Mouse (Mus musculus) limb, embryonic 11.5 days (tissue): ENCODE measurements around the gene Lman1l. TPM values are rescaled to one million over a fixed set of nuclear protein-coding genes. Genes with fewer than 3 reads are reported as not detected.

Source experiments
- ATAC-seq: fragments of 200-750 bp; cut with Nextera tagmentation; 2 replicates; pipeline ENCODE4 v1.8.0; 2017; ENCODE audit warnings: low read depth; ENCODE audit not compliant: insufficient number of reproducible peaks, low FRiP score, low TSS enrichment
- DNase-seq: peaks from one replicate; pipeline ENCODE4 v3.0.0-alpha.2; 2015; ENCODE audit warnings: low spot score
- H3K27ac ChIP-seq: fragments of 300-500 bp; sonication (generic); replicated peaks from 2 replicates; pipeline ENCODE4 v1.5.1; 2014; ENCODE audit warnings: low read depth, mild to moderate bottlenecking, low read length
- H3K27me3 ChIP-seq: fragments of 300-500 bp; sonication (generic); 2 replicates; pipeline ENCODE4 v1.6.1; 2014; ENCODE audit warnings: mild to moderate bottlenecking, low read length, mixed read lengths; ENCODE audit not compliant: control insufficient read depth, insufficient read depth
- H3K36me3 ChIP-seq: fragments of 300-500 bp; sonication (generic); 2 replicates; pipeline ENCODE4 v1.6.1; 2014; ENCODE audit warnings: mild to moderate bottlenecking, low read length, moderate library complexity, mixed read lengths; ENCODE audit not compliant: control insufficient read depth, insufficient read depth
- H3K4me1 ChIP-seq: fragments of 300-500 bp; sonication (generic); 2 replicates; pipeline ENCODE4 v1.6.1; 2014; ENCODE audit warnings: low read length, mixed read lengths; ENCODE audit not compliant: control insufficient read depth, insufficient read depth
- H3K4me2 ChIP-seq: fragments of 300-500 bp; sonication (generic); 2 replicates; pipeline ENCODE4 v1.6.1; 2014; ENCODE audit warnings: low read depth, mild to moderate bottlenecking, moderate library complexity; ENCODE audit not compliant: severe bottlenecking
- H3K4me3 ChIP-seq: fragments of 300-500 bp; sonication (generic); 2 replicates; pipeline ENCODE4 v1.5.1; 2014; ENCODE audit warnings: low read depth, low read length
- H3K9ac ChIP-seq: fragments of 300-500 bp; sonication (generic); 2 replicates; pipeline ENCODE4 v1.6.1; 2014; ENCODE audit warnings: mild to moderate bottlenecking, low read length
- H3K9me3 ChIP-seq: fragments of 300-500 bp; sonication (generic); 2 replicates; pipeline ENCODE4 v1.6.1; 2016; ENCODE audit warnings: low read length; ENCODE audit not compliant: control insufficient read depth
- WGBS: fragments of 180-500 bp; shearing (Covaris S2); extraction: QIAGEN DNeasy Blood & Tissue Kit; methylation state at CpG from one replicate; pipeline ENCODE4 v1.1.7; 2014; 5-methylcytosine and 5-hydroxymethylcytosine counted together
- polyA plus RNA-seq: library from polyadenylated mRNA; unstranded; fragments of >200 nt; fragmentation: Nextera tagmentation; extraction: Ambion mirVana; gene quantifications from 2 replicates; pipeline ENCODE4 v1.2.1, GENCODE M21; 2014

Lman1l gene
- polyA plus RNA-seq, 1 experiment from 2014 or later = not detected

DNA sequence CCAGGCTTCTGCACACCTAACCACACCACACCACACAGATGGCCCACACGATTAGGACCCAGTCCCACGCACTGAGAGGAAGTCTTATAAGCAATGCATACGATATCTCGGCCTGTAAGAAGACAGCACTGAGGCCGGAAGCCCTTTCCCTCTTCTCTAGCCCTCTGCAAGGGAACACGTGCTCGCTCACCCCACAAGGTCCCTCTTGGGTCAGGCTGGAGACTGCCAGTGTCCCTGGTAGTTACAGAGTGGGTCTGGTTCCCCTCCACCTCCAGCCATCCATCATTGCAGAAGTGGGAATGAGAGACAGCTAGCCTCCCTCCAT lies 23.2 kb upstream of the Lman1l start:
- Histone ChIP-seq H3K27ac (no peak overlapping the region), H3K9me3 (no peaks in the 10 kb centered on the region), H3K9ac (peak overlapping the region; percentile 97; the same call in 1 of the 2 replicates), H3K36me3 (no peaks in the 10 kb centered on the region), H3K4me2 (peak overlapping the region; percentile 95), H3K27me3 (no peaks in the 10 kb centered on the region), H3K4me1 (peaks cover 45% of the 10 kb centered on the region), H3K4me3 (peak overlapping the region; percentile 97)
- no peak for DNase-seq
- no peak for ATAC-seq
- WGBS = 58% methylated on average over 7 of the region's 7 CpGs

DNA sequence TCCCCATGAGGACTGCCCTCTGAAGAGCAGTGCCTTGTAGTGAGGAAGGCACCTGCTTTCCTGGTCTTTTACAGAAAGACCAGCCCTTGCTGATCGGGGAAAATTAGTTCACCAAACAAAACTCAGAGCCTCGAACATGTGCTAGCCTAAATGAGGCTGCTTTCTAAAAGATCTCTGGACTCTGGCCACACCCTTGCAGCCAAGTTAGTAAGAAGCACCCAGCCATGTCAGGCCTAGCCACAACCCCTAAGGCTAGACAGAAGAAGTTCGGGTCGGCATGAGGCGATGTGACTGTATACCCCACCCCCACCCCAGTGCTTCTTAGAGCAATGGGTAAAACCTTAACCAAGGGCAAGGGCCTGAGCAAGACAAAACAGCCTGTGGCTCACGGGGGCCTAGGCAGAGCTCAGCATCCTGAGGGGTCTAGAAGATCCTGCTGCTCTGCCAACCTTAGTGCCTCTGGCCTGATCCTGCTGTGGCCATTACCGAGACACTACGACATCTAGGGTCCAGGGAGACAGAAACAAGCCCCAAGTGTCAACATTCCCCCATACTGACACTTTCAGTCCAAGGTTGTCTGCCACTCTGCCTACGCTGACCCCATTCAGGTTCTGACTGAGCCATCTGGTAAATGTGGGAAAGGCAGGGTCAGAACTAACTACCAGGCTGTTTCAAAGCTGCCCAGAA lies 22.7 kb upstream of the Lman1l start:
- H3K27me3 ChIP-seq = no peaks in the 10 kb centered on the region
- H3K4me3 ChIP-seq = peak overlapping the region; percentile 97
- peak overlapping the region; percentile 97; the same call in 1 of the 2 replicates for H3K9ac ChIP-seq
- no peaks in the 10 kb centered on the region for H3K9me3 ChIP-seq
- WGBS = 79% methylated on average over 9 of the region's 9 CpGs
- peak overlapping the region; percentile 95 for H3K4me2 ChIP-seq
- DNase-seq (no peak), ATAC-seq (no peak)
- H3K36me3 ChIP-seq = no peaks in the 10 kb centered on the region
- no peak overlapping the region for H3K27ac ChIP-seq
- H3K4me1 ChIP-seq = peaks cover 50% of the 10 kb centered on the region

GRCm38 (mm10) chr9:57641775-57642550 lies 21.4 kb upstream of the Lman1l start:
- Histone ChIP-seq H3K4me2 (no peak overlapping the region), H3K4me3 (no peak overlapping the region)

DNA sequence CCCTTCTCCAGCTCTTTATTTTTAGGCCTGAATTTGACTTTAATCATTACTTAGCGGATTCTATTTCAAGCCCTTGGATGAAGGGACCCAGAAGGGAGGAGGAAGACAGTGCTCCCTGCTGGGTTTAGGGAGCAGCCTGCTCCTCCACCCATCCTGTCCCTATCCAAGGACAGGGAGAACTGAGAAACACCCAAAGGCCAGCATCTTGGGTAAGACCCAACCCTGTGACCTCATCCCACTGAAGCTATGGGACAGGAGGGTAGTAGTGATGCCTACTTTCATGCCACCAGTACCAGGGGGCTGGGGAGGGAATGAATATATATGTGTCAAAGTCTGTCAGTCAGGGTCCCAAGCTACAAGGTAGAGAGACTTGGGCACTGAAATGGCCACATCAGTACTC lies 20.4 kb upstream of the Lman1l start:
- Histone ChIP-seq H3K4me1 (peaks cover 62% of the 10 kb centered on the region), H3K27ac (no peak overlapping the region; the same call in 1 of the 2 replicates), H3K4me3 (no peak overlapping the region), H3K36me3 (no peaks in the 10 kb centered on the region), H3K9me3 (no peaks in the 10 kb centered on the region), H3K9ac (no peak overlapping the region; the same call in 1 of the 2 replicates), H3K27me3 (no peaks in the 10 kb centered on the region), H3K4me2 (0 out of 2 replicates have a peak overlapping the region, but pooled peaks have one; percentile 41)
- 85% methylated on average over 1 of the region's 1 CpGs for WGBS
- DNase-seq (no peak), ATAC-seq (no peak)

More at GRCm38 (mm10) chr9:57641775-57642550, 21.4 kb upstream of the Lman1l start:
- no peaks in the 10 kb centered on the region for H3K9me3 ChIP-seq
- H3K27ac ChIP-seq = no peak overlapping the region
- ATAC-seq (no peak), DNase-seq (no peak)
- H3K27me3 ChIP-seq = no peaks in the 10 kb centered on the region
- 88% methylated on average over 13 of the region's 13 CpGs for WGBS
- H3K36me3 ChIP-seq = no peaks in the 10 kb centered on the region
- no peak overlapping the region for H3K9ac ChIP-seq
- peaks cover 62% of the 10 kb centered on the region for H3K4me1 ChIP-seq

GRCm38 (mm10) chr9:57640384-57640783 lies 19.8 kb upstream of the Lman1l start:
- H3K9ac ChIP-seq = peak overlapping the region; percentile 2; the same call in 1 of the 2 replicates
- WGBS = 15% methylated on average over 15 of the region's 15 CpGs
- H3K27me3 ChIP-seq = no peaks in the 10 kb centered on the region
- peak overlapping the region; percentile 41 for H3K4me2 ChIP-seq
- no peak for ATAC-seq
- H3K36me3 ChIP-seq = no peaks in the 10 kb centered on the region
- H3K9me3 ChIP-seq = no peaks in the 10 kb centered on the region
- peak overlapping the region; percentile 91 for H3K27ac ChIP-seq
- DNase-seq = no peak
- no peak overlapping the region for H3K4me3 ChIP-seq
- peaks cover 62% of the 10 kb centered on the region for H3K4me1 ChIP-seq

GRCm38 (mm10) chr9:57639661-57640328 lies 19.2 kb upstream of the Lman1l start:
- no peak for DNase-seq
- Histone ChIP-seq H3K4me1 (peaks cover 62% of the 10 kb centered on the region), H3K27ac (peak overlapping the region; percentile 91), H3K9me3 (no peaks in the 10 kb centered on the region), H3K27me3 (no peaks in the 10 kb centered on the region), H3K4me2 (peak overlapping the region; percentile 41), H3K36me3 (no peaks in the 10 kb centered on the region), H3K4me3 (no peak overlapping the region), H3K9ac (peak overlapping the region; percentile 2; the same call in 1 of the 2 replicates)
- WGBS = 81% methylated on average over 5 of the region's 5 CpGs
- no peak for ATAC-seq

DNA sequence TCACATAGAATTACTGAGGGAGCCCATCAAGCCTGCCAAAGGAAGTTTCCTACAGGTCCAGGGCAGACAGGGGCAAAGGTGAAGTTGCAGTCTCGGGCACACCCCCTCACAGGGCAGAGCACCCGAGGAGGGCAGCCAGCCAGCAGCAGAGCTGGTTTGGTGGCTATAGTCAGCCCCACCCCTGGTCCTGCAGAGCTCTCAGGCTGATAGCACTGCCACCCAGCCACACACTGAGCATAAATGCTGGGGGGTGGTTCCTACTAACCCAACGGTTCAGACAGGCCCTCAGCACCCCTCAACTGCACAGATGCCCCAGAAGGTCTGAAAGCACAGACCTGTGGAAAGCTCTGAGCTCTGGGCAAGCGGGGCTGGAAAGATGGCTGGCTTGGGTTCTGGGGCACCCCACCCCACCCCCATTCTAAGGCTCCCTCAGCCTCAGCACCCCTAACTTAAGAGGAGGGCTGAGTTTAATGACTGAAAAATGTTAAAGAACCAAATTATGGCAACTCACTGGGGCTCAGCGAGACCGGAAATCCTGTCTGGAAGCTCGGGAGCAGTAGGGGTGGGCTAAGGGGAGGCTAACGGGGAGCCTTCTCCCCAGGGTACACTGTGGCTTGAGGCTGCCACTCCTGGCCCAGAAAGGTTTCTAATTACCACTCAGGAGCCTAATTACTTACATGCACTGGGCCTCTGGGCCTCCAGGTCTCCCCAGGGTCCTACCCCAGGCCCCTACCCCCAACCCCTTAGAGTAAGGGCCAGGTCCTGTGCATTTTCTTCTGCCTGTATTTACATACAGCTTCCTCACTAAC lies 18.3 kb upstream of the Lman1l start:
- Histone ChIP-seq H3K4me3 (peak overlapping the region; percentile 15; the same call in 1 of the 2 replicates), H3K4me1 (peaks cover 58% of the 10 kb centered on the region), H3K27ac (peak overlapping the region; percentile 91), H3K9me3 (no peaks in the 10 kb centered on the region), H3K36me3 (no peaks in the 10 kb centered on the region; the same call in 1 of the 2 replicates), H3K4me2 (peak overlapping the region; percentile 41), H3K27me3 (no peaks in the 10 kb centered on the region), H3K9ac (peak overlapping the region; percentile 45)
- ATAC-seq (0 out of 2 replicates have a peak, but pooled peaks have one; percentile 19), DNase-seq (no peak)
- 22% methylated on average over 8 of the region's 8 CpGs for WGBS
